In genomic region chr5:8437481-8438156, GRCm38 (mm10) we compare ENCODE assay signal across 21 mouse cellular contexts. TPM values are rescaled to one million over a fixed set of nuclear protein-coding genes. Genes with fewer than 3 reads are reported as not detected.
DNase-seq lines count a peak whose midpoint lies in the region; ATAC-seq and TF ChIP-seq lines count a peak whose summit lies in the region.
"Had no signal": no experiment of that assay in that cellular context is flagged by ENCODE, and none has a peak within 500 bp of the region (broad histone marks: within the 10 kb centered on the region; RNA-seq: fewer than 3 reads in every experiment).

No protein-coding gene starts in this region.

- 0 out of 2 replicates have a peak, but pooled peaks have one; percentile 57 for ATAC-seq in kidney, embryonic 14.5 days (ENCODE audit: low FRiP score, low TSS enrichment)
- peak; percentile 68; the same call in 1 of the 2 replicates for ATAC-seq in kidney, postnatal 0 days (replicated peaks; ENCODE audit: low FRiP score, low read depth)
- ATAC-seq: forebrain, embryonic 14.5 days; forebrain, embryonic 16.5 days had no signal

- TF ChIP-seq CTCF in kidney, postnatal 0 days (IDR thresholded peaks at IDR 0.05; ENCODE audit: low read depth) = no peak
- no peak for TF ChIP-seq CTCF in kidney, adult 2 months (conservative IDR thresholded peaks at IDR 0.05; ENCODE audit: insufficient read depth, insufficient read length, low read depth, low read length)

- H3K36me3 ChIP-seq in kidney, embryonic 14.5 days (ENCODE audit: control insufficient read depth, insufficient read depth, low read length) = peaks cover 7% of the 10 kb centered on the region; the same call in 1 of the 2 replicates
- 0 out of 2 replicates have a peak, but pooled peaks cover 6% of the 10 kb centered on the region for H3K36me3 ChIP-seq in kidney, postnatal 0 days (ENCODE audit: insufficient read depth, low read length)
- no peaks in the 10 kb centered on the region; the same call in 1 of the 2 replicates for H3K36me3 ChIP-seq in kidney, adult 2 months (ENCODE audit: control insufficient read depth, insufficient read depth, low read length)

- 33% methylated on average over 5 of the region's 5 CpGs for WGBS in kidney, embryonic 14.5 days
- WGBS in kidney, postnatal 0 days = 39% methylated on average over 5 of the region's 5 CpGs
- 40% methylated on average over 5 of the region's 5 CpGs for WGBS in kidney, adult 2 months

- H3K4me3 ChIP-seq in kidney, embryonic 14.5 days (ENCODE audit: low read length) = no peak overlapping the region
- no peak overlapping the region for H3K4me3 ChIP-seq in kidney, postnatal 0 days (replicated peaks; ENCODE audit: low read depth, low read length)
- no peak overlapping the region for H3K4me3 ChIP-seq in kidney, adult 2 months (ENCODE audit: insufficient read depth, low read depth, low read length)
- H3K4me3 ChIP-seq: embryonic facial prominence, embryonic 13.5 days; embryonic facial prominence, embryonic 15.5 days; erythroblast, embryonic 14.5 days; forebrain, embryonic 10.5 days; forebrain, embryonic 12.5 days had no signal

- H3K9me3 ChIP-seq in kidney, embryonic 14.5 days (ENCODE audit: control insufficient read depth, low read length) = no peaks in the 10 kb centered on the region
- H3K9me3 ChIP-seq in kidney, postnatal 0 days (replicated peaks; ENCODE audit: low read length) = no peaks in the 10 kb centered on the region
- H3K9me3 ChIP-seq: embryonic facial prominence, embryonic 13.5 days; embryonic facial prominence, embryonic 15.5 days; forebrain, embryonic 10.5 days; forebrain, embryonic 12.5 days had no signal

- H3K4me2 ChIP-seq in kidney, embryonic 14.5 days (replicated peaks; ENCODE audit: low read depth, low read length) = no peak overlapping the region
- H3K4me2 ChIP-seq in kidney, postnatal 0 days (ENCODE audit: low read length) = no peak overlapping the region
- H3K4me2 ChIP-seq: embryonic facial prominence, embryonic 13.5 days; embryonic facial prominence, embryonic 15.5 days; forebrain, embryonic 12.5 days had no signal

- H3K4me1 ChIP-seq in kidney, embryonic 14.5 days (ENCODE audit: control insufficient read depth, insufficient read depth, low read length) = no peaks in the 10 kb centered on the region
- H3K4me1 ChIP-seq in kidney, postnatal 0 days (replicated peaks; ENCODE audit: insufficient read depth, low read length) = no peaks in the 10 kb centered on the region
- H3K4me1 ChIP-seq in kidney, adult 2 months (ENCODE audit: control insufficient read depth, insufficient read depth, low read length) = no peaks in the 10 kb centered on the region
- H3K4me1 ChIP-seq: embryonic facial prominence, embryonic 13.5 days; embryonic facial prominence, embryonic 15.5 days; forebrain, embryonic 10.5 days; forebrain, embryonic 12.5 days had no signal

- H3K27me3 ChIP-seq in kidney, embryonic 14.5 days (ENCODE audit: control insufficient read depth, insufficient read depth, low read length) = no peaks in the 10 kb centered on the region
- no peaks in the 10 kb centered on the region for H3K27me3 ChIP-seq in kidney, postnatal 0 days (ENCODE audit: insufficient read depth, low read length)
- no peaks in the 10 kb centered on the region for H3K27me3 ChIP-seq in kidney, adult 2 months (replicated peaks; ENCODE audit: control insufficient read depth, insufficient read depth, low read length)
- H3K27me3 ChIP-seq: embryonic facial prominence, embryonic 13.5 days; embryonic facial prominence, embryonic 15.5 days; forebrain, embryonic 12.5 days had no signal

- H3K9ac ChIP-seq in kidney, embryonic 14.5 days (ENCODE audit: low read depth, low read length) = no peak overlapping the region
- no peak overlapping the region for H3K9ac ChIP-seq in kidney, postnatal 0 days (ENCODE audit: low read depth, low read length)
- H3K9ac ChIP-seq: embryonic facial prominence, embryonic 13.5 days; embryonic facial prominence, embryonic 15.5 days; forebrain, embryonic 12.5 days had no signal

- no peak for TF ChIP-seq POLR2A in kidney, adult 2 months (IDR thresholded peaks at IDR 0.05; ENCODE audit: low read depth, low read length)

- DNase-seq in kidney, postnatal 10 days = no peak
- peak; percentile 50 for DNase-seq in kidney, postnatal 0 days (ENCODE audit: low spot score)
- no peak for DNase-seq in kidney, adult 2 months
- DNase-seq: adrenal gland, adult 2 months; adrenal gland, postnatal 10 days; adrenal gland, postnatal 25 days; cerebellum, adult 11 months; cerebellum, adult 18-20 months; cerebellum, adult 8-10 months; cerebellum, adult 9-11 months; cerebellum, postnatal 14 days; cerebellum, postnatal 36 days; embryo, embryonic 11 days had no signal

- no peak overlapping the region for H3K27ac ChIP-seq in kidney, embryonic 14.5 days (ENCODE audit: low read depth, low read length)
- H3K27ac ChIP-seq in kidney, postnatal 0 days = no peak overlapping the region
- H3K27ac ChIP-seq in kidney, adult 2 months (ENCODE audit: insufficient read depth, low read depth, low read length) = no peak overlapping the region
- H3K27ac ChIP-seq: embryonic facial prominence, embryonic 13.5 days; embryonic facial prominence, embryonic 15.5 days; forebrain, embryonic 10.5 days; forebrain, embryonic 12.5 days had no signal

RNA-seq across cellular contexts. Expression of gene Slc25a40, which starts 15.0 kb away (rescaled TPM):
- 12.4 and 12.6 TPM in 2 replicates for polyA plus RNA-seq in kidney, embryonic 14.5 days (2014; fragmentation: Nextera tagmentation; extraction: Ambion mirVana)
- 10.3 and 11.2 TPM in 2 replicates for polyA plus RNA-seq in kidney, postnatal 0 days (2015; fragmentation: Nextera tagmentation; extraction: Ambion mirVana)
- 2.0 and 2.2 TPM in 2 replicates for polyA plus RNA-seq in kidney, adult 2 months (2012; rRNA removed)

RNA-seq across cellular contexts. Expression of gene Dbf4, which starts 15.1 kb away (rescaled TPM):
- 55.5 and 64.7 TPM in 2 replicates for polyA plus RNA-seq in kidney, embryonic 14.5 days (2014; fragmentation: Nextera tagmentation; extraction: Ambion mirVana)
- 23.7 and 24.3 TPM in 2 replicates for polyA plus RNA-seq in kidney, postnatal 0 days (2015; fragmentation: Nextera tagmentation; extraction: Ambion mirVana)
- 0.72 and 1.1 TPM in 2 replicates for polyA plus RNA-seq in kidney, adult 2 months (2012; rRNA removed)

Comparison
In these comparisons a context has a peak if more than half of its experiments do, and no peak if none do; other contexts are left out.
1. RNA of gene Dbf4, which starts 15.1 kb away (polyA plus RNA-seq): 55.5 to 64.7 TPM in kidney, embryonic 14.5 days and 23.7 to 24.3 TPM in kidney, postnatal 0 days; 0.72 to 1.1 TPM in kidney, adult 2 months; every median in the first group is over 10 times any median in the second.